In genomic region chr2:59783055-59783831, GRCm38 (mm10) we compare ENCODE assay signal across 11 mouse cellular contexts.
DNase-seq lines count a peak whose midpoint lies in the region; ATAC-seq and TF ChIP-seq lines count a peak whose summit lies in the region.
"Had no signal": no experiment of that assay in that cellular context is flagged by ENCODE, and none has a peak within 500 bp of the region (broad histone marks: within the 10 kb centered on the region; RNA-seq: fewer than 3 reads in every experiment).

No protein-coding gene starts in this region.

- H3K4me1 ChIP-seq in embryonic facial prominence, embryonic 13.5 days: peaks cover 65% of the 10 kb centered on the region
- H3K4me1 ChIP-seq in embryonic facial prominence, embryonic 10.5 days: peaks cover 12% of the 10 kb centered on the region; the same call in 1 of the 2 replicates
- H3K4me1 ChIP-seq in kidney, adult 2 months (ENCODE audit: control insufficient read depth, insufficient read depth, low read length): no peaks in the 10 kb centered on the region; the same call in 1 of the 2 replicates
- 0 out of 2 replicates have a peak, but pooled peaks cover 4% of the 10 kb centered on the region for H3K4me1 ChIP-seq in midbrain, embryonic 15.5 days

- WGBS in embryonic facial prominence, embryonic 13.5 days: 53% methylated on average over 12 of the region's 12 CpGs
- WGBS in embryonic facial prominence, embryonic 10.5 days: 81% methylated on average over 12 of the region's 12 CpGs
- WGBS in kidney, adult 2 months: 47% methylated on average over 12 of the region's 12 CpGs
- WGBS in midbrain, embryonic 15.5 days: 55% methylated on average over 12 of the region's 12 CpGs

- no peak for DNase-seq in embryonic facial prominence, embryonic 10.5 days (ENCODE audit: low spot score)
- peak; percentile 42 for DNase-seq in kidney, adult 2 months
- DNase-seq in kidney, adult 11 months: no peak
- DNase-seq in heart, postnatal 4 days: peak; percentile 38
- no peak for DNase-seq in spleen, postnatal 36 days (ENCODE audit: low spot score in 2 of 2)
- no peak for DNase-seq in right cerebral cortex, postnatal 14 days
- DNase-seq: adrenal gland, postnatal 14 days; B cell, adult 2 months had no signal

- 0 out of 2 replicates have a peak, but pooled peaks have one; percentile 5 for ATAC-seq in embryonic facial prominence, embryonic 13.5 days (ENCODE audit: insufficient number of reproducible peaks, insufficient read depth, low FRiP score, low TSS enrichment, low read depth)
- peak; percentile 48 for ATAC-seq in midbrain, embryonic 15.5 days (replicated peaks)
- ATAC-seq: inflammation-experienced regulatory T-cells, adult 6 months had no signal

- H3K36me3 ChIP-seq in embryonic facial prominence, embryonic 13.5 days: peaks cover 24% of the 10 kb centered on the region
- peaks cover 61% of the 10 kb centered on the region for H3K36me3 ChIP-seq in embryonic facial prominence, embryonic 10.5 days (replicated peaks)
- H3K36me3 ChIP-seq in kidney, adult 2 months (ENCODE audit: control insufficient read depth, insufficient read depth, low read length): no peaks in the 10 kb centered on the region
- H3K36me3 ChIP-seq in midbrain, embryonic 15.5 days (replicated peaks): no peaks in the 10 kb centered on the region

- TF ChIP-seq POLR2A in kidney, adult 2 months (IDR thresholded peaks at IDR 0.05; ENCODE audit: low read depth, low read length): no peak

- peak overlapping the region; percentile 53; the same call in 1 of the 2 replicates for H3K27ac ChIP-seq in embryonic facial prominence, embryonic 13.5 days
- H3K27ac ChIP-seq in embryonic facial prominence, embryonic 10.5 days (replicated peaks): no peak overlapping the region
- peak overlapping the region; percentile 90 for H3K27ac ChIP-seq in kidney, adult 2 months (ENCODE audit: insufficient read depth, low read depth, low read length)
- H3K27ac ChIP-seq in midbrain, embryonic 15.5 days: no peak overlapping the region

- no peak overlapping the region for H3K4me2 ChIP-seq in embryonic facial prominence, embryonic 13.5 days
- no peak overlapping the region for H3K4me2 ChIP-seq in midbrain, embryonic 15.5 days

- no peaks in the 10 kb centered on the region for H3K9me3 ChIP-seq in embryonic facial prominence, embryonic 13.5 days
- H3K9me3 ChIP-seq in embryonic facial prominence, embryonic 10.5 days: no peaks in the 10 kb centered on the region
- H3K9me3 ChIP-seq in midbrain, embryonic 15.5 days: no peaks in the 10 kb centered on the region

- H3K27me3 ChIP-seq in embryonic facial prominence, embryonic 13.5 days: no peaks in the 10 kb centered on the region
- no peaks in the 10 kb centered on the region for H3K27me3 ChIP-seq in embryonic facial prominence, embryonic 10.5 days (replicated peaks; ENCODE audit: low read depth, poor library complexity, severe bottlenecking)
- no peaks in the 10 kb centered on the region for H3K27me3 ChIP-seq in kidney, adult 2 months (replicated peaks; ENCODE audit: control insufficient read depth, insufficient read depth, low read length)
- no peaks in the 10 kb centered on the region for H3K27me3 ChIP-seq in midbrain, embryonic 15.5 days (replicated peaks)

- no peak for TF ChIP-seq CTCF in kidney, adult 2 months (conservative IDR thresholded peaks at IDR 0.05; ENCODE audit: insufficient read depth, insufficient read length, low read depth, low read length)

- H3K4me3 ChIP-seq in embryonic facial prominence, embryonic 13.5 days: no peak overlapping the region
- no peak overlapping the region for H3K4me3 ChIP-seq in embryonic facial prominence, embryonic 10.5 days
- H3K4me3 ChIP-seq in kidney, adult 2 months (ENCODE audit: insufficient read depth, low read depth, low read length): no peak overlapping the region
- no peak overlapping the region for H3K4me3 ChIP-seq in midbrain, embryonic 15.5 days

- no peak overlapping the region for H3K9ac ChIP-seq in embryonic facial prominence, embryonic 13.5 days
- no peak overlapping the region for H3K9ac ChIP-seq in midbrain, embryonic 15.5 days

Comparison
In these comparisons a context has a peak if more than half of its experiments do, and no peak if none do; other contexts are left out.
1. H3K27ac ChIP-seq: peak in embryonic facial prominence, embryonic 13.5 days (single experiment) and kidney, adult 2 months (single experiment); none in embryonic facial prominence, embryonic 10.5 days (single experiment) and midbrain, embryonic 15.5 days (single experiment).
2. DNase-seq: peak in kidney, adult 2 months (single experiment) and heart, postnatal 4 days (single experiment); none in embryonic facial prominence, embryonic 10.5 days (single experiment), kidney, adult 11 months (single experiment), spleen, postnatal 36 days (0 of 2) and right cerebral cortex, postnatal 14 days (single experiment).